Mouse (Mus musculus): ENCODE data around the gene Abraxas1.
A peak's percentile ranks its signal among the peaks of the same experiment; 100 is the strongest.

Gene Abraxas1

DNA sequence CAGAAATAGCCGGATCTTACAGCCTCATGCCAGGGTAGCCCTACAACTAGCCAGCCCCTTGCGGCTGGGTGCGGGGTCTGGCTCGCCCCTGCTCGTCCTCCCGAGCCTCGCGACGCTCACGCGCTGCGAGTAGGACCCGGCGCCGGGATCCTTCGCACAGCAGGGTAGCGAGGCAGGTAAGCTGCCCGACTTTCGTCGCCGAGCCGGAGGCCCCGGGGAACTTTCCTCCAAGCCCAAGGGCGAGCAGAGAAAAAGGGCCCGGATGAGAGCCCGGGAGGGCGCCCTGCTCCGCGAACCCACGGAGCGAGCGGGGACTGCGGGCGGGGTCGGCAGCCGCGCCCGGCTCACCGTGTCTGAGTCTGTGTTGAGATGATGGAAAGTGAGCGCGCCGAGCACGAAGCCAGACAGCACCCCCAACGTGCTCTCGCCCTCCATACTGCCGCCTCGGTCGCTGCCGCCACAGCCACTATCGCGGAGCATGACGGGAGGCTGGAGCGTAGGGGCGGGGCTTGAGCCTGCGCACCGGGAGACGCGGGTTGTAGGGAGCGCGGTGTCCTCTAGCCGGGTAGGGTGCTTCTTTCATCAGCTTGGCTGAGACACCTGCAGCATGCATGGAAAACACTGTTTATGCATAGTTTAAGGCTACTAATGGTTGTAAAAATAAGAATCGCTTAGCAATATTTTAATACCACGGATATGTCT is at the start of gene Abraxas1:
Gene Abraxas1 (minus strand): TSS at position 483 of the 702 bp plus-strand sequence.
- peak; percentile 89 for DNase-seq (ENCODE audit: low spot score)

GRCm38 (mm10) chr5:100869197-100869895 is 48.6 kb upstream of the Abraxas1 start:
- DNase-seq (ENCODE audit: low spot score) = no peak

- DNase-seq (ENCODE audit: low spot score) = no peak
Measured at GRCm38 (mm10) chr5:100866183-100866582, 45.4 kb upstream of the Abraxas1 start.

DNA sequence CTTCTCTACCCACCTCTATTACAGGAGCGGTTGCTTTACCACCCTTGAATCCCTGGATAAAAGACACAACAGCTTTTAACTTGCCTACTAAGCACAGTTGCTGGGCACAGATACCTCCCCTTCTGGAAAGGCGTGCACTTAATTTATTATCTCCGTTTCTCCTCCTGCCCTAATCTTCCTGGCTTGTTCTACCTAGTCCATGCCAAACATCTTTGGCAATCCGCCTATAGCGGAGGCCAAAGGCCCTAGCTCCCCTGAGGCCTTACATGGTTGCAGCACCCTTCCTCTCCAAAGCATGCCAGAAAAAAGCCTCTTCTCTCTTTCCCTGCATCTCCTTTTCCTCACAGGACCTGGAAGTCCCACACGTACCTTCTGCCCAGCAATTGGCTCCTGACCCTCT is 43.7 kb upstream of the Abraxas1 start:
- no peak for DNase-seq (ENCODE audit: low spot score)

DNA sequence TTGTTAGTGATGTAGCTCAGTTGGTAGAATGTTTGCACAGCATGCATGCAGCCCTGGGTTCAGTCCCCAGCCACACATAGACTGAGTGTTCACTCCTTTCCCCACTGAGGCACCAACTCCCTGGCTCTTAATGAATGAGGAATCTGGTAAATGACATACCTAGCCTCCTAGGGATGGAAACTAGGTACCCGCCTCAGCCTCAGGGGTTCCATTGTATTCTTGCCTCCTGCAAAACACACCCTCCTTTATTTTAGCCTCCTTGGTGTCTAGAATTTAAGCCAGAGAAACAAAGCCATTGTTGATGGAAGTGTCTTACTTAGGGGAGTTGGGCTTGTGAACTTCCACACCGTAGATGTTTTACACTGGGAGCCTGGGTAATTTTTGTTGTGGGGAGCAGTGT is 42.3 kb upstream of the Abraxas1 start:
- DNase-seq (ENCODE audit: low spot score) = no peak

DNA sequence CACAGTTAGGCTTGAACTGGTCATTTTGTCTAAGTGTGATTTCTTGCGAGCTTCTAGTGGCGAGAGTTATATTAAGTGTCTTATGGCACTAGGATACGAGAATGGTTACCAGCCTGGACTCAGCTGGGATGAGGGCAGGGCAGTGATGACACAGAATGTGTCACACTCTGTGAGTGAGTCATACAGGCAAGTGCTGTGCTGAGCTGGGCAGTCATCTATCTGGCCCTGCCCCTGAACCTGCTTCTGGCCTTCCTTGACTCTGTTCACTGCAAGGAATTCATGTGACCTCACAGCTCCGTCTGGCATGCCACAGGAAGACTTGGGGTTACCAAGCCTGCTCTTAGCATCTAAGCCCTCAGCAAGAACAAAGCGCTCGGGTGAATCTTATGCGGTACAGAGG is 41.0 kb upstream of the Abraxas1 start:
- DNase-seq (ENCODE audit: low spot score) = no peak

- no peak for DNase-seq (ENCODE audit: low spot score)
Measured at GRCm38 (mm10) chr5:100861140-100861539, 40.4 kb upstream of the Abraxas1 start.

GRCm38 (mm10) chr5:100860417-100861053 is 39.8 kb upstream of the Abraxas1 start:
- peak; percentile 76 for DNase-seq (ENCODE audit: low spot score)

DNA sequence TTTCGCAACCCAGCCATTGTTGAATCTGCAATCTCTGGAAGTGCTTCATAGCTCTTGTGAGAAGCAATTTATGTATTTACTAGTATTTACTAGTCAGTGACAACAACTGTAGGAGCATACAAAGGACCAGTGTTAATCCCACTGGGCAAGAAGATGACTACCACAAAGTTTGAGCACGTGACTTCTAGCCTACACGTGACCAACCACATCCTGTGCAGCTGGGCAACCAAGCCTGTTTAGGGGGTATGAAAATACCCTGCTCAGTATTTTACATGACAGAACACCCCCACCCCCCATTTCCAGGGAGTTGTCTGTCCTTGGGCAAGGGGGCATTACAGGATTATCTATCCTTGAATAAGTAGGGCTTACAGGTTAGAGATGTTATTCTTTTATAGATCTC is 35.8 kb upstream of the Abraxas1 start:
- DNase-seq (ENCODE audit: low spot score) = no peak

DNA sequence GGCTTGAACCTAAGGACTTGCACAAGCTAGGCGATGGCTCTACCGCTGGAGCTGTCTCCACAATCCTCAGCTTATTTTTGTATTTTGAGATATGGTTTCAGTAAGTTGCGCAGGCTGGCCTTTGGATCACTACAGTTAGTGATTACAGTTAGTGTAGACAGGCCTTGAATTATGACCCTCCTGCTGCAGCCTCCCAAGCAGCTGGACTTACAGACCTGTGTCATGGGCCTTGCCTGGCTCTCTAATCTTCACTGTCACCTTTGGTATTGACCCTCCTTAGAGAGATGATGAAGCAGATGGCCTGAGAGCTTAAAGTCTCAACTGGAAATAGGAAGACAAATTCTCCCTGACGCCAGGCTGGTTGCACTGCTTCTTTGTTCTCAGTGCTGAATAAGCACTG is 33.2 kb upstream of the Abraxas1 start:
- no peak for DNase-seq (ENCODE audit: low spot score)

GRCm38 (mm10) chr5:100847143-100847542 is 26.4 kb upstream of the Abraxas1 start:
- DNase-seq (ENCODE audit: low spot score) = peak; percentile 42

- DNase-seq (ENCODE audit: low spot score) = no peak
Measured at GRCm38 (mm10) chr5:100846599-100846920, 25.8 kb upstream of the Abraxas1 start.

GRCm38 (mm10) chr5:100845848-100846598 is 25.3 kb upstream of the Abraxas1 start:
- peak; percentile 70 for DNase-seq (ENCODE audit: low spot score)

- DNase-seq (ENCODE audit: low spot score) = peak; percentile 28
Measured at GRCm38 (mm10) chr5:100845485-100845847, 24.7 kb upstream of the Abraxas1 start, which contains the start of gene Gpat3. Gene Gpat3 (plus strand): TSS chr5:100845713.

GRCm38 (mm10) chr5:100844485-100844884 is 23.7 kb upstream of the Abraxas1 start:
- no peak for DNase-seq (ENCODE audit: low spot score)

DNA sequence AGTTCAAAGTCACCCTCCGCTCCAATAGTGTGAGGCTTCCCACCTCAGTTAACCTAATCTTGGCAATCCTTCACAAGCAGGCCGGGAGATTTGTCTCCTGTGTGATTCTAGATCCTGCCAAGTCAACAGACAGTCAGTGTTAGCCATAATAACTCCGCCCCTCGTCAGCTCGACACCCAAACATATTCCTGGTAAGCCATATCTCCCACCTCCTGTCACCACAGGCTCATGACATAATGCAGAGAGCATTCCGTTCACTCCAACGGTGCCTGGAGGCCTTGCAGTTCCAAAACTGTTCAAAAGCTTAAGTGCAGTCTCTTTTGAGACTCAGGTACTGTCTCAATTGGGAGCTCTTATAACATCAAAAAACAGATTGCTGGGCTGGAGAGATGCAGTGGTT is 17.1 kb upstream of the Abraxas1 start:
- peak; percentile 40 for DNase-seq (ENCODE audit: low spot score)

- DNase-seq (ENCODE audit: low spot score) = no peak
Measured at GRCm38 (mm10) chr5:100835862-100836538, 15.2 kb upstream of the Abraxas1 start.

- DNase-seq (ENCODE audit: low spot score) = no peak
Measured at GRCm38 (mm10) chr5:100833841-100834240, 13.1 kb upstream of the Abraxas1 start.

DNA sequence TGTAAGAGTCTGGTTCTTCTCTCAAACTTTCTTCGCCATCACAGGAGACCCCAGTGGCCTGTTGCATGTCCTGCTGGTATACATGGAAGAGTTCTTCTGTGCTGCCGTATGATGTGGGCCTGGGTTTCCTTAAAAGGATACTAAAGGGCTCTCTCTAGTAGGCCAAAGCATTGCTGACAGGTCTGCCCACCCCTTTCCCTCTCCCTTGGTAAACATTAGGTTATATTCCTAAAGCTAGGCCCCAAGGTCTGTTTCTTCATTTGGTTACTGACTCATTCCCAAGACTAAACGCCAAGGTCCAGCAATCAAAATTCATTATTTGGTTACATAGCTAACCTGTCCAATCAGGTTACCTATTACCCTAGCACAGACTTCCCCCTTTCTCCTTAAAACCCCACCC is 11.9 kb upstream of the Abraxas1 start:
- DNase-seq (ENCODE audit: low spot score) = no peak

DNA sequence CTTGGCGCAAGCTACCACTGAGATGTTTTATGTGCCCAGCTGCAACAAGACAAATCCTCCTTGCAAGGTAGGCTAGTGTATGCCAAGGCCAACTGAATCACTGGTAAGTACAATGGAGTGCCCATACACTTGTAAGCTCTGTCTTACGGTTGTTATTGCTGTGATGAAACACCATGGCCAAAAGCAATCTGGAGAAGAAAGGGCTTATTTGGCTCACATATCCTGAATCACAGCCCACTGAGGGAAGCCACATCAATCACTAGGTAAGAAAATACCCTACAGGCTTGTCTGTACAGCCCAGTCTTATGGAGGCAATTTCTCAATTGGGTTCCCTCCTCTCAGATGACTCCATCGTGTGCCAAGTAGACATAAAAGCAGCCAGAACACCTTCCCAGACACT is 7.9 kb upstream of the Abraxas1 start:
- DNase-seq (ENCODE audit: low spot score) = no peak

DNA sequence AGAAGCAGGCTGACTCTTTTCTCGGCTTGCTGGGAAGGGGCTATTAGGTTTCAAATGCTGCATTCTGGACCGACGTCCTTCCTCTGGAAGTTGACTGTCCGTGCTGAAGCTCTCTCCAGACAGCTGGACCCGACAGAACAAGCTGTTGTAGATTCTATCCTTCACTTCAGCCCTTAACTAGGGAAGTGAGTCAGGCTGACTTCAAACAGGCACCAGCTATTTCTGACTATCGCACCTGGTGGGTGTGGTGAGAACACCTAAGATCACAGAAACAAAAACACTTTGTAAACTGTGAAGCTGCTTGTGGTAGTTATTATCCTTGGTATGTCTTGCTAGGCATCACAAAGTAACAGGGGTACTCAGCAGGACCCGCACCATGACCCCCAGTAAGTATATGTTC is 5.8 kb upstream of the Abraxas1 start:
- no peak for DNase-seq (ENCODE audit: low spot score)

- DNase-seq (ENCODE audit: low spot score) = no peak
Measured at GRCm38 (mm10) chr5:100825975-100826374, 5.2 kb upstream of the Abraxas1 start.

Measured in MN1 (cell line).